Mouse (Mus musculus) spleen, adult 2 months (tissue): ENCODE measurements around the gene Atp8a2. TPM values are rescaled to one million over a fixed set of nuclear protein-coding genes. Genes with fewer than 3 reads are reported as not detected.

Source experiments
- DNase-seq, 2 experiments: peaks; one replicate each; pipeline versions ENCODE4 v3.0.0 to v3.0.0-alpha.2; 2012 to 2021; ENCODE audit warnings: low spot score in 2 of 2, low read depth in 1 of 2
- H3K27ac ChIP-seq: fragments of 200-500 bp; 2 replicates; pipeline ENCODE4 v1.5.1; 2012; ENCODE audit warnings: low read length, inconsistent platforms; ENCODE audit not compliant: insufficient read depth
- H3K27me3 ChIP-seq: fragments of 200-500 bp; 2 replicates; pipeline ENCODE4 v1.6.1; 2012; ENCODE audit warnings: mild to moderate bottlenecking, moderate library complexity, low read length, inconsistent platforms; ENCODE audit not compliant: control insufficient read depth, insufficient read depth
- H3K36me3 ChIP-seq: fragments of 200-500 bp; 2 replicates; pipeline ENCODE4 v1.6.1; 2012; ENCODE audit warnings: mild to moderate bottlenecking, low read length, inconsistent platforms; ENCODE audit not compliant: control insufficient read depth, insufficient read depth
- H3K4me1 ChIP-seq: fragments of 200-500 bp; 2 replicates; pipeline ENCODE4 v1.6.1; 2011; ENCODE audit warnings: inconsistent platforms; ENCODE audit not compliant: control insufficient read depth, insufficient read depth, insufficient read length
- H3K4me3 ChIP-seq: fragments of 200-500 bp; 2 replicates; pipeline ENCODE4 v1.5.1; 2011; ENCODE audit warnings: mild to moderate bottlenecking, inconsistent platforms; ENCODE audit not compliant: insufficient read depth, insufficient read length; ENCODE audit errors: extremely low read depth
- CTCF ChIP-seq: fragments of 200-500 bp; IDR thresholded peaks from 2 replicates; pipeline ENCODE4 v1.5.1; 2011; ENCODE audit warnings: mild to moderate bottlenecking, inconsistent platforms; ENCODE audit not compliant: insufficient read depth, insufficient read length, insufficient replicate concordance; ENCODE audit errors: extremely low read depth
- POLR2A ChIP-seq: fragments of 200-500 bp; IDR thresholded peaks from 2 replicates; pipeline ENCODE4 v1.6.1; 2011; ENCODE audit warnings: low read depth, low read length, inconsistent platforms
- WGBS: fragments of 180-500 bp; shearing (Covaris S2); methylation state at CpG from one replicate; pipeline ENCODE4 v1.1.7; 2018; 5-methylcytosine and 5-hydroxymethylcytosine counted together
- polyA plus RNA-seq: library from polyadenylated mRNA; depleted of rRNA; stranded (reverse); fragments of >200 nt; gene quantifications from 2 replicates; pipeline ENCODE4 v1.2.3, GENCODE M21; 2012

Atp8a2 gene
- polyA plus RNA-seq, 1 experiment, result 0.32 TPM

DNA sequence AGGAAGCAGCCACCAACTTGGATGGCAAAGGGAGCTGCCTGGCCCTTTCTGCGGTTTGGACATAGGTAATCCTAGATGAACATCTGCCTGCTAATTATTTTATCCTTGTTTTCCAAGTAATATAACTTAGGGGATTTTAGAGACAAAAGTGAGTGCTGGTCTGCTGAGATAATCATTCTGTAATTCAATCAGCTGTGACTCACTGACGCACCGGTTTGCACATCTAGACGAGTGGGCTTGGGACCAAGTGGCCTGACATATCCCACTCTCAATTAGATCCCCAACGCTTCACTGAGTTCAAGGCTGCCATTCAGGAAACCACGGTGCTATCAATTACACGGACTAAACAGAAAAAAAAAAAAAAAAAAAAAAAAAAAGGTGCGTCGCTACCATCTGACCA lies 236.0 kb downstream of the Atp8a2 start:
- no peaks in the 10 kb centered on the region for H3K27me3 ChIP-seq
- 70% methylated on average over 9 of the region's 9 CpGs for WGBS
- TF ChIP-seq CTCF (no peak), POLR2A (no peak)
- no peak overlapping the region for H3K27ac ChIP-seq
- no peaks in the 10 kb centered on the region for H3K4me1 ChIP-seq
- H3K4me3 ChIP-seq, result no peak overlapping the region
- no peak for DNase-seq
- no peaks in the 10 kb centered on the region for H3K36me3 ChIP-seq

DNA sequence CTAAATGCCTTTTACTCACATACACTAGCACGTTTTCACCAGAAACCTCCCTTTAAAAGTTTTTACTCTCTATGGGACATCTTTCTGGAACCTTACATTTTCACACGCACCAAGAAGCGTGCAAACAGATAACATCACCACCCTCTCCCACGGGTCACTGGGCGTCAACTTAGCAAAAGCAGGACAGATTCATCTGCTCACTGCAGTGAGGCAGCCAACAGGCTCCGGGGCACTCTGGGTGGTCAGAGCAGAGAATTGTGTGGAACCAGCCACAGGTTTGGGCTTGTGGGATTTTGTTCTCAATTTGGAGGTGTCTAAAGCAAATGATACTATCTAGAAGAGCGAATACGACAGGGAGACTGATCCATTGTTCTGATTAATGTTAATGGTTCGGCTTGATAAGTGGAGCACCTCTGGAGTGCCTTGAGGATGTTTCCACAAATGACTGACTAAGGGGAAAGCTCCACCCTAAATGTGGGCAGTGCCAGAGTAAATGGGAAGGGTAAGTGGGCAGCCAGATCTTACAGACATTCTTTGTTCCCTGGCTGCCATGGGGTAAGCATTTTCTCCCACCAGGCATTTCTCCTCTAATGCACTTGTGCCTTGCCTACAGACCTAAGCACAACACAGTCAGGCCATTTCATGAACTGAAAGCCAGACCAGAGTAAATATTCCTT lies 236.6 kb downstream of the Atp8a2 start:
- H3K4me3 ChIP-seq, result no peak overlapping the region
- no peak for TF ChIP-seq POLR2A
- no peak for TF ChIP-seq CTCF
- no peaks in the 10 kb centered on the region for H3K27me3 ChIP-seq
- H3K27ac ChIP-seq, result no peak overlapping the region
- WGBS, result 89% methylated on average over 9 of the region's 9 CpGs
- no peaks in the 10 kb centered on the region for H3K4me1 ChIP-seq
- H3K36me3 ChIP-seq, result no peaks in the 10 kb centered on the region
- no peak for DNase-seq

GRCm38 (mm10) chr14:59959723-59960122 lies 237.3 kb downstream of the Atp8a2 start:
- H3K4me1 ChIP-seq, result no peaks in the 10 kb centered on the region
- TF ChIP-seq POLR2A (no peak), CTCF (no peak)
- no peaks in the 10 kb centered on the region for H3K27me3 ChIP-seq
- H3K27ac ChIP-seq, result no peak overlapping the region
- H3K36me3 ChIP-seq, result no peaks in the 10 kb centered on the region
- WGBS, result 89% methylated on average over 8 of the region's 8 CpGs
- DNase-seq, result no peak
- no peak overlapping the region for H3K4me3 ChIP-seq

- H3K27me3 ChIP-seq, result no peaks in the 10 kb centered on the region
- no peak overlapping the region for H3K4me3 ChIP-seq
- WGBS, result 78% methylated on average over 5 of the region's 5 CpGs
- no peak for TF ChIP-seq POLR2A
- TF ChIP-seq CTCF, result no peak
- no peak overlapping the region for H3K27ac ChIP-seq
- no peaks in the 10 kb centered on the region for H3K36me3 ChIP-seq
- H3K4me1 ChIP-seq, result no peaks in the 10 kb centered on the region
- DNase-seq, result no peak
Observed at GRCm38 (mm10) chr14:59949983-59950382, 247.0 kb downstream of the Atp8a2 start.

DNA sequence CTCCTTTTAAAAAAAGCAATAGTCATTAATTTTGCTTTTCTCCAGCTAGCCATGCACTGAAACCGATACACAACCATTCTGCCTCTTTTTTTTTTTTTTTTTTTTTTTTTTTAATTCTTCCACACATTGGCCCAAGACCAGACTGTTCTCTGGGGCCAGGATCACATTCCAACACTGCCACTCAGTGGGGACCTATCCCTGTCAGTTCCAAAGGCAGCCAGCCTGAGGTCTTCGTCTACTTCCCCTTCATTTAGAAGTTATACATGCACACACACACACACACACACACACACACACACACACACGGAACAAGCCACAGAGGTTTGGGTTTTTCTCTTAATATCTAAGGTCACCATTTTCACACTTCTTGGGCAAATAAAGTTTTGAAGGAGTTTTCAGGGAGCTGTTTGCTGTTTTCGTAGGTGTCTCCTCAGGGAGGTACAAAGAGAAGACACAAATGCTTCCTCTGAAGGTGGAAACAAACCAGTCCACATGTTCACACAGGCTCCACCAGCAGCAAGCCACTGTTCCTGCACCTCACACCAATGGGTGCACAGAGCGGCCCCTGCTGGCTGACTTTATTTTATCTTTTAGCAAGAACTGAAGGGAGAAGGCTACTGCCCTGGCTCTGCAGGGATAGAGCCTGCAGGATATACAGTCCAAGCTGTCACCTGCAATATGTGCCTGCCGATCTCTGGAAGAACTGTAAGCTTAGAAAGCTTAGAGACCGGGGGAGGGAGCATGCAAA lies 253.9 kb downstream of the Atp8a2 start:
- Histone ChIP-seq H3K36me3 (no peaks in the 10 kb centered on the region), H3K27ac (no peak overlapping the region), H3K4me3 (no peak overlapping the region), H3K27me3 (no peaks in the 10 kb centered on the region), H3K4me1 (no peaks in the 10 kb centered on the region)
- WGBS, result 13% methylated on average over 7 of the region's 7 CpGs
- peak; percentile 4 to 31 for DNase-seq
- TF ChIP-seq CTCF, result peak; percentile 40; the same call in 1 of the 2 replicates
- TF ChIP-seq POLR2A, result no peak

DNA sequence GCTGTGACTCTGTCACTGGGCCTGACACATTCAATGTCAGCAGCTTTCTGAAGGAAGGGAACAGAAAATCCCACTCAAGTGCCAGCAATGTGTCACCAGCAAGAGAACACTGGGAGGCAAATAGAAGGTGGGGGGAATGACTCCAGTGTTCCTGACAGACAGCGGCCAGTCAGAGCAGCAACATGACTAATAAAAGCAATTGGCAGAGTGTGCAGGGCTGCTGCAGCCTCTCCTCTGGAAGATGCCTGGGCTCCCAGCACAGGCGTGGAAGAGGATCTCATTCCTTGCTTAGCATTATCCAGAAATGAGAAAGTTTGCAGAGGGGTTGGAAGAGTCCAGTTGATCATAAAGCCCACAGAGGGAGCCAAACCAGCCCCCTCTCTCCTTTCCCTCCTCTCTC lies 254.8 kb downstream of the Atp8a2 start:
- H3K36me3 ChIP-seq, result no peaks in the 10 kb centered on the region
- WGBS, result 87% methylated on average over 2 of the region's 2 CpGs
- no peak overlapping the region for H3K4me3 ChIP-seq
- no peaks in the 10 kb centered on the region for H3K27me3 ChIP-seq
- H3K27ac ChIP-seq, result no peak overlapping the region
- no peaks in the 10 kb centered on the region for H3K4me1 ChIP-seq
- no peak for TF ChIP-seq CTCF
- TF ChIP-seq POLR2A, result no peak
- no peak for DNase-seq

DNA sequence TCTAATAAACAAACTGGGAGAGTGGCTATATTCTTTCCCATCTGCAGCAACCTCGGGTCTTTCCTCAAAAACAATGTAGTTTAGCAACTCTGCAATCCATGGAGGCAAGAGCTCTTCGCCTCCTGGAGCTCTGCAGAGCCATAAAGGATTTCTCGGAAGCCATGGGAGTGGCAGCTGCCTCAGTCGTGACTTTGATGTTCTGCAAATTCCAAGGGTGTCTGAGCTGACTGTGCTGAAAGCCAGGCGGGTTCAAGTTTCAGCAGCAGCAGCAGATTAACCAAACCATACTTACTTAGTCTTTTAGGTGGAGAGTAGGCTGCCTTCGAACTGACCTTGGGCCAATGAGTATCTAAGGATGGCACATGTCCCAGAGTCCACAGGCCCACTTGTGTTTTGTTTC lies 264.6 kb downstream of the Atp8a2 start:
- no peak overlapping the region for H3K27ac ChIP-seq
- WGBS, result 76% methylated on average over 6 of the region's 6 CpGs
- H3K4me3 ChIP-seq, result no peak overlapping the region
- no peaks in the 10 kb centered on the region for H3K27me3 ChIP-seq
- TF ChIP-seq CTCF (no peak), POLR2A (no peak)
- no peaks in the 10 kb centered on the region for H3K36me3 ChIP-seq
- DNase-seq, result no peak
- no peaks in the 10 kb centered on the region for H3K4me1 ChIP-seq
